Mouse (Mus musculus) fibroblast of lung, adult 2 months (primary cell): ENCODE results near the gene Fxyd4.

Experiments used
- DNase-seq: peaks from one replicate; pipeline ENCODE4 v3.0.0-alpha.2; 2011; ENCODE audit warnings: low read depth

Gene Fxyd4

GRCm38 (mm10) chr6:117917576-117917975 is 19.9 kb downstream of the Fxyd4 start:
- no peak for DNase-seq

GRCm38 (mm10) chr6:117916737-117917426 is 20.6 kb downstream of the Fxyd4 start:
- DNase-seq, result no peak

GRCm38 (mm10) chr6:117916205-117916736 is 21.2 kb downstream of the Fxyd4 start:
- no peak for DNase-seq

GRCm38 (mm10) chr6:117914541-117914940 is 23.0 kb downstream of the Fxyd4 start:
- no peak for DNase-seq

GRCm38 (mm10) chr6:117910120-117910661 is 27.3 kb downstream of the Fxyd4 start:
- DNase-seq, result no peak

- no peak for DNase-seq
Observed at GRCm38 (mm10) chr6:117908424-117908900, 29.0 kb downstream of the Fxyd4 start.

GRCm38 (mm10) chr6:117907979-117908355 is 29.5 kb downstream of the Fxyd4 start:
- no peak for DNase-seq

GRCm38 (mm10) chr6:117907301-117907978 is 30.1 kb downstream of the Fxyd4 start:
- DNase-seq, result peak; percentile 71

GRCm38 (mm10) chr6:117906590-117907271 is 30.8 kb downstream of the Fxyd4 start:
- DNase-seq, result peak; percentile 91

- no peak for DNase-seq
Observed at GRCm38 (mm10) chr6:117906015-117906531, 31.4 kb downstream of the Fxyd4 start.

- no peak for DNase-seq
Observed at GRCm38 (mm10) chr6:117905260-117905930, 32.1 kb downstream of the Fxyd4 start.

- no peak for DNase-seq
Observed at GRCm38 (mm10) chr6:117903836-117904235, 33.7 kb downstream of the Fxyd4 start.

- DNase-seq, result no peak
Observed at GRCm38 (mm10) chr6:117902556-117902955, 34.9 kb downstream of the Fxyd4 start.

GRCm38 (mm10) chr6:117901510-117902402 is 35.7 kb downstream of the Fxyd4 start:
- DNase-seq, result no peak

GRCm38 (mm10) chr6:117900126-117901080 is 37.1 kb downstream of the Fxyd4 start, which contains the start of gene Hnrnpf:
Gene Hnrnpf (plus strand): TSS chr6:117900324.
- no peak for DNase-seq

- no peak for DNase-seq
Observed at GRCm38 (mm10) chr6:117897800-117898199, 39.7 kb downstream of the Fxyd4 start.

- no peak for DNase-seq
Observed at GRCm38 (mm10) chr6:117893435-117893834, 44.1 kb downstream of the Fxyd4 start.

- no peak for DNase-seq
Observed at GRCm38 (mm10) chr6:117892386-117892785, 45.1 kb downstream of the Fxyd4 start.
